Mouse (Mus musculus) heart, embryonic 12.5 days (tissue): Measurements from ENCODE around the gene Hnrnpk. TPM values are rescaled to one million over a fixed set of nuclear protein-coding genes. Genes with fewer than 3 reads are reported as not detected.
"Not testable (repeated sequence)": the region's sequence is repeated elsewhere in the genome, so short reads cannot be mapped to it uniquely, and the experiment has no call there.

Experiments used
- ATAC-seq: fragments of 200-750 bp; cut with Nextera tagmentation; 2 replicates; pipeline ENCODE4 v1.8.0; 2017; ENCODE audit warnings: moderate TSS enrichment, moderate library complexity; ENCODE audit not compliant: insufficient number of reproducible peaks, low FRiP score
- H3K27ac ChIP-seq: fragments of 300-500 bp; sonication (generic); 2 replicates; pipeline ENCODE4 v1.5.1; 2016; ENCODE audit warnings: mild to moderate bottlenecking, moderate library complexity; ENCODE audit not compliant: poor library complexity, severe bottlenecking
- H3K27me3 ChIP-seq: fragments of 300-500 bp; sonication (generic); replicated peaks from 2 replicates; pipeline ENCODE4 v1.6.1; 2016; ENCODE audit warnings: mild to moderate bottlenecking, moderate library complexity
- H3K36me3 ChIP-seq: fragments of 300-500 bp; sonication (generic); 2 replicates; pipeline ENCODE4 v1.6.1; 2016; ENCODE audit warnings: mild to moderate bottlenecking, moderate library complexity
- H3K4me1 ChIP-seq: fragments of 300-500 bp; sonication (generic); replicated peaks from 2 replicates; pipeline ENCODE4 v1.6.1; 2016; ENCODE audit warnings: mild to moderate bottlenecking
- H3K4me2 ChIP-seq: fragments of 300-500 bp; sonication (generic); 2 replicates; pipeline ENCODE4 v1.6.1; 2016; ENCODE audit warnings: mild to moderate bottlenecking, moderate library complexity
- H3K4me3 ChIP-seq: fragments of 300-500 bp; sonication (generic); 2 replicates; pipeline ENCODE4 v1.5.1; 2016; ENCODE audit warnings: mild to moderate bottlenecking
- H3K9ac ChIP-seq: fragments of 300-500 bp; sonication (generic); 2 replicates; pipeline ENCODE4 v1.6.1; 2016; ENCODE audit warnings: mild to moderate bottlenecking, moderate library complexity
- H3K9me3 ChIP-seq: fragments of 300-500 bp; sonication (generic); replicated peaks from 2 replicates; pipeline ENCODE4 v1.6.1; 2016; ENCODE audit warnings: mild to moderate bottlenecking, moderate library complexity
- WGBS: fragments of 180-500 bp; shearing (Covaris S2); methylation state at CpG from one replicate; pipeline ENCODE4 v1.1.7; 2016; 5-methylcytosine and 5-hydroxymethylcytosine counted together
- polyA plus RNA-seq: library from polyadenylated mRNA; unstranded; fragments of >200 nt; fragmentation: Nextera tagmentation; extraction: Ambion mirVana; gene quantifications from 2 replicates; pipeline ENCODE4 v1.2.1, GENCODE M21; 2016

The Hnrnpk gene
- polyA plus RNA-seq, result 1,144 and 1,169 TPM in 2 replicates

DNA sequence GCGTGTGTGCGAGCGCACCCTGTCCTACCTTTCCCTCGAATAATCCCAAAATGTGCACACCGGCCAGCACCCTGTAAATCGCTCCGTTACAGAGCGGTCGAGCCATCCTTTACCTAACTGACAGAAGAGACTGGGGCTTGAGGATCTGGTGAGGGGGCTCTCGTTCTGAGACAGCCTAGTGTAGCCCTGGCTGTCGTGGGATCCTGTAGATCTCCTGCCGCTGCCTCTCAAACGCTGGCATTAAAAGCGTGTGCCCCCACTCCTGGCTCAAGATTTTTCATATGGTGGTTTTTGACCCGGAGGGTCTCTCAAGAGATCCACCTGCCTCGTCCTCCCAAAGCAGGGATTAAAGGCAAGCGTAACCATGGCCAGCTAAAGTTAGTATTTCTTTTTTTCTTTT is at the start of gene Hnrnpk:
Hnrnpk (minus strand) TSS at position 101 of the 400 bp plus-strand sequence.
- ATAC-seq, result not testable (repeated sequence)
- WGBS, result 5% methylated on average over 17 of the region's 17 CpGs

DNA sequence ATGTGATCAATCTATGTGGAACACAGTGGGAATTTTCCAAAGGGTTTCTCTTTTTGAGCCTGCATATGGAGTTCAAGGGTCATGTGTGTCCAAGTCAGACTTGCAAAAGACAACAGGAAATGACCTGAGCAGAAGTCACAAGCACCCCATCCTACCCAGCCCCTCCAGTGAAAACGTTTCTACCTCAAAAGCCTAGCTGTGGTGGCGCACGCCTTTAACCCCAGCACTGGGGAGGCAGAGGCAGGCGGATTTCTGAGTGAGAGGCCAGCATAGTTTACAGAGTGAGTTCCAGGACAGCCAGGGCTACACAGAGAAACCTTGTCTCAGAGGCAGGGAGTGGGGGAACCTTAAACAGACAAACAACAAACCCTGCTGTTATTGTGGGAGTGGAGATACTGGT is 49.1 kb upstream of the Hnrnpk start:
- Histone ChIP-seq H3K4me2 (peak overlapping the region; percentile 79; the same call in 1 of the 2 replicates), H3K4me3 (0 out of 2 replicates have a peak overlapping the region, but pooled peaks have one; percentile 51), H3K4me1 (peaks cover 3% of the 10 kb centered on the region; the same call in 1 of the 2 replicates), H3K27me3 (peaks cover 21% of the 10 kb centered on the region), H3K36me3 (no peaks in the 10 kb centered on the region), H3K27ac (no peak overlapping the region), H3K9me3 (0 out of 2 replicates have a peak, but pooled peaks cover 3% of the 10 kb centered on the region), H3K9ac (no peak overlapping the region)
- no peak for ATAC-seq
- 57% methylated on average over 4 of the region's 4 CpGs for WGBS

More for the DNA sequence above, at the start of gene Hnrnpk:
- H3K9me3 ChIP-seq, H3K36me3 ChIP-seq, H3K27me3 ChIP-seq, H3K4me1 ChIP-seq: not testable (repeated sequence)
- H3K9ac ChIP-seq, result peak within 1 kb of the TSS; percentile 98
- H3K4me3 ChIP-seq, result peak within 1 kb of the TSS; percentile 79
- H3K4me2 ChIP-seq, result peak within 1 kb of the TSS; percentile 59
- H3K27ac ChIP-seq, result peak within 1 kb of the TSS; percentile 96

DNA sequence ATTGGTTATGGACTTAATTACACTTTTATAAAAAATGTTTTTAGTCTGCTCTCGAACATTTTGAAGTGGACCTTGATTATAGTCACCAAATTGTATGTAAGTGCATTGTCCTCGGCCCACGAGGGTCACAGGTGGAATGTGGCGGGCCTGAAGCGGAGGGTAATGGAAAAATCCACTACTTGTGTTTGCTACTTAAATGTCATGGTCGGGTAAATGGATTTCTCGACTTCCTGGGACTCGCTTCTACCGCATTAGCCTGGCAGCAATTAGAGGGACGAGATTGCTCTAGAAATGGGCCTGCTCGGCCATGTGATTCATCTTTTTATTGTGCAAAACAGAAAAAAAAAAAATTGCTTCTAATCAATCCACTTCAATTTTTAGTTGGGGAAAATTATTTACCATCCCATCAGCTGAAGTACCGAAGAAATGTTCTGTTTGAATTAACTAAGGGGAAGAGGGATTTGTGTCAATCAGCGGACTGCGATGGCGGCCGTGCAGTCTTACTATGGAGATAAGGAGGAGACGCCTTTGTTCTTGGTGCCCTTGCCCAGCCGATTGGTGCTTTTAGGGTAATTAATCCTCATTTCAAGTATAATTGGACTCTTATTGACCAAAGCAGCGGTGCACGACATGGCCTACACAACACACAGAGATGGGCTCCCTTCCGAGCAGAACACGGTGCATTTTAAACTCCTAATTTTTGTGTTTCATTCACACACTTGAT is 47.5 kb upstream of the Hnrnpk start:
- WGBS, result 83% methylated on average over 22 of the region's 22 CpGs
- Histone ChIP-seq H3K4me2 (no peak overlapping the region), H3K9ac (no peak overlapping the region), H3K27me3 (peaks cover 17% of the 10 kb centered on the region), H3K36me3 (no peaks in the 10 kb centered on the region), H3K9me3 (no peaks in the 10 kb centered on the region), H3K4me3 (no peak overlapping the region), H3K4me1 (peaks cover 3% of the 10 kb centered on the region; the same call in 1 of the 2 replicates), H3K27ac (no peak overlapping the region)
- ATAC-seq, result no peak

GRCm38 (mm10) chr13:58446541-58446940 is 43.4 kb upstream of the Hnrnpk start:
- Histone ChIP-seq H3K9ac (no peak overlapping the region), H3K4me1 (no peaks in the 10 kb centered on the region), H3K27ac (no peak overlapping the region), H3K4me3 (no peak overlapping the region), H3K4me2 (no peak overlapping the region), H3K36me3 (no peaks in the 10 kb centered on the region), H3K9me3 (no peaks in the 10 kb centered on the region), H3K27me3 (0 out of 2 replicates have a peak, but pooled peaks cover 3% of the 10 kb centered on the region)
- ATAC-seq, result no peak
- WGBS, result 74% methylated on average over 2 of the region's 2 CpGs

GRCm38 (mm10) chr13:58443787-58444186 is 40.6 kb upstream of the Hnrnpk start:
- Histone ChIP-seq H3K4me1 (peaks cover 3% of the 10 kb centered on the region; the same call in 1 of the 2 replicates), H3K4me2 (no peak overlapping the region), H3K4me3 (no peak overlapping the region), H3K9ac (no peak overlapping the region), H3K36me3 (no peaks in the 10 kb centered on the region), H3K9me3 (no peaks in the 10 kb centered on the region), H3K27ac (no peak overlapping the region), H3K27me3 (0 out of 2 replicates have a peak, but pooled peaks cover 3% of the 10 kb centered on the region)
- 48% methylated on average over 7 of the region's 7 CpGs for WGBS
- no peak for ATAC-seq

- Histone ChIP-seq H3K4me1 (peaks cover 3% of the 10 kb centered on the region; the same call in 1 of the 2 replicates), H3K36me3 (no peaks in the 10 kb centered on the region), H3K4me3 (no peak overlapping the region), H3K4me2 (no peak overlapping the region), H3K27ac (no peak overlapping the region), H3K9ac (no peak overlapping the region), H3K9me3 (no peaks in the 10 kb centered on the region), H3K27me3 (0 out of 2 replicates have a peak, but pooled peaks cover 3% of the 10 kb centered on the region)
- no peak for ATAC-seq
- WGBS, result 79% methylated on average over 4 of the region's 4 CpGs
Measured at GRCm38 (mm10) chr13:58443326-58443725, 40.2 kb upstream of the Hnrnpk start.

DNA sequence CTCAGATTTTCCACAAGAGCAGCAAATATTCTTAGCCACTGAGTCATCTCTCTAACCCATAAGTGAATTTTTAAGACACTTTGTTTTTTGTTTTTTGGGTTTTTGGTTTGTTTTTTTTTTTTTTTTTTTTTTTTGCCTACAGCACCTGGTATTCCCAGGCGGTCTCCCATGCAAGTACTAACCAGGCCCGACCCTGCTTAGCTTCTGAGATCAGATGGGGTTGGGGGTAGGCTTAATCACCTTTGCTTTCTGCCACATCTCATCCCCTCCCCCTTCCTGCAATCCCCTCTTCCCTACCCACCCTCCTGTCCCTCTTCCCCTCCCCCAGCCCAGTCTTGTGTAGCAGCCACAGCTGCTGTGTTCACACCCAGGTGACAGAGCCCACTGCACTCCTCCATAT is 36.6 kb upstream of the Hnrnpk start:
- peaks cover 3% of the 10 kb centered on the region; the same call in 1 of the 2 replicates for H3K4me1 ChIP-seq
- no peaks in the 10 kb centered on the region for H3K9me3 ChIP-seq
- H3K27me3 ChIP-seq, result no peaks in the 10 kb centered on the region
- no peak overlapping the region for H3K4me3 ChIP-seq
- no peaks in the 10 kb centered on the region for H3K36me3 ChIP-seq
- no peak overlapping the region for H3K4me2 ChIP-seq
- no peak overlapping the region for H3K9ac ChIP-seq
- ATAC-seq, result no peak
- 57% methylated on average over 2 of the region's 2 CpGs for WGBS
- H3K27ac ChIP-seq, result no peak overlapping the region

GRCm38 (mm10) chr13:58423061-58423660 is 20.0 kb upstream of the Hnrnpk start:
- Histone ChIP-seq H3K4me1 (peaks cover 12% of the 10 kb centered on the region), H3K27me3 (no peaks in the 10 kb centered on the region), H3K27ac (no peak overlapping the region), H3K9ac (no peak overlapping the region), H3K36me3 (no peaks in the 10 kb centered on the region), H3K4me2 (no peak overlapping the region), H3K9me3 (no peaks in the 10 kb centered on the region), H3K4me3 (no peak overlapping the region)
- no peak for ATAC-seq
- 46% methylated on average over 10 of the region's 10 CpGs for WGBS

DNA sequence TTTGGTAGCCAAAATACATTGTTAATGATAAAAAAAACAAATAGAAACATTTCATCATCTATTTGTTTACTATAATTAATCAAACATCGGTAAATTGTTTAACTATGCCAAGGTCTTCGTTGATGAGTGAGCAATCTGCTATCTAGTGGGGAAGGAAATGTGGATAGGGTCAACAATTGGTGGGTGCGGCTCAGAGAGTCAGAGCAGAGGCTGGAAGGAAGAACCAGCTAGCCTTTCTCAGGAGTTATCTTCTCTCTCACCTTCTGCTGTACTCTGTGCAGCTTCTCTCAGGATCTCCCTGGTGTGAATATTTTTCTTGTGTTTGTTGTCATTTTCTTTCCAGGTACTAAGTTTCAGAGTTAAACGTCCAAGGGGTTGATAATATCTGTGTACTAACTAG is 19.1 kb upstream of the Hnrnpk start:
- Histone ChIP-seq H3K9ac (no peak overlapping the region), H3K36me3 (no peaks in the 10 kb centered on the region), H3K27ac (no peak overlapping the region), H3K4me2 (no peak overlapping the region), H3K4me3 (no peak overlapping the region), H3K27me3 (no peaks in the 10 kb centered on the region), H3K4me1 (peaks cover 12% of the 10 kb centered on the region), H3K9me3 (no peaks in the 10 kb centered on the region)
- no peak for ATAC-seq
- 59% methylated on average over 4 of the region's 4 CpGs for WGBS

DNA sequence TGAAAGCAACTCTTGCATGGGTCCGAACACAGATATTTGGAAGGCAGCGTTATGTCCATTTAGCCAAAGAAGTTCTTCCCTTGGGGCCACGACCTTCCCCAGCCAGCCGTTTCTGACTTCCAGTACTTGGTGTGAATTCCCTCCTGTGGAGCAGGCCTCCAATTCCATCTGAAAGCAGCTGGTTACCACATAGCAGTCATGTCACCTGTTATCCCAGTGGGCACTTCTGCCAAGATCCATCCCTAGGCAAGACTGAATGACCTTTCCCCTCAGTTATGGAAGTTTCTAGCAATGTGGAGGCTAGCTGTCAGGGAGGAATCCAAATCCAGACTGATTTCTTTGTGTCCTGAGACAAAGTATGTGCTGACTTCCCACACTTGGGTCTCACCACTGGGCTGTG is 17.9 kb upstream of the Hnrnpk start:
- H3K9me3 ChIP-seq, result peaks cover 6% of the 10 kb centered on the region; the same call in 1 of the 2 replicates
- H3K36me3 ChIP-seq, result no peaks in the 10 kb centered on the region
- WGBS, result 73% methylated on average over 4 of the region's 4 CpGs
- H3K4me3 ChIP-seq, result no peak overlapping the region
- no peaks in the 10 kb centered on the region for H3K27me3 ChIP-seq
- H3K27ac ChIP-seq, result no peak overlapping the region
- ATAC-seq, result no peak
- no peak overlapping the region for H3K4me2 ChIP-seq
- no peak overlapping the region for H3K9ac ChIP-seq
- peaks cover 12% of the 10 kb centered on the region for H3K4me1 ChIP-seq

GRCm38 (mm10) chr13:58419266-58419665 is 16.1 kb upstream of the Hnrnpk start:
- Histone ChIP-seq H3K36me3 (no peaks in the 10 kb centered on the region), H3K4me1 (peaks cover 12% of the 10 kb centered on the region), H3K27ac (no peak overlapping the region), H3K4me2 (no peak overlapping the region), H3K4me3 (no peak overlapping the region), H3K27me3 (no peaks in the 10 kb centered on the region), H3K9me3 (peaks cover 6% of the 10 kb centered on the region; the same call in 1 of the 2 replicates), H3K9ac (no peak overlapping the region)
- 81% methylated on average over 1 of the region's 1 CpGs for WGBS
- ATAC-seq, result no peak
